Mouse (Mus musculus) ovary, adult 18-20 months (tissue): ENCODE results near the gene Ppard.

Experiments used
- DNase-seq: peaks from one replicate; pipeline ENCODE4 v3.0.0; 2022; ENCODE audit warnings: low spot score, mixed read lengths

Gene Ppard

DNA sequence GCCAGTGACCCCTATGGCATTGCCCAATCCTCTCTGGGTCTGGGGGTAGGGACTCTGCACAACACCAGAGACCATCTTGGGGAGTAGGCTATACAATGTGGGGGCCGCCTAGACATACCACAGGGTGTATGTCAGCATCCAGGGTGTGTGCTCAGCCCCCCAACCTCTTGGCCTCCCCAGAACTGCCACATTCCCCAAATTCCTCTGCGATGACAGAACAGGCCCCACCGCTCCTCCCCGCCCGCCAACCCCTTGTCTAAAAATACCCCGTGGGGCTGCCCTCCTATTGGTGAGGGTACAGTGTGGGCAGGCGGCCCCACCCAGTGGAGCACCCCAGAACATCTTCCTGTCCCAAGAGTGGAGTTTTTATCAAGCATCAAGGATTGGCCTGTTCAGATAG lies 108.1 kb downstream of the Ppard start:
- no peak for DNase-seq

DNA sequence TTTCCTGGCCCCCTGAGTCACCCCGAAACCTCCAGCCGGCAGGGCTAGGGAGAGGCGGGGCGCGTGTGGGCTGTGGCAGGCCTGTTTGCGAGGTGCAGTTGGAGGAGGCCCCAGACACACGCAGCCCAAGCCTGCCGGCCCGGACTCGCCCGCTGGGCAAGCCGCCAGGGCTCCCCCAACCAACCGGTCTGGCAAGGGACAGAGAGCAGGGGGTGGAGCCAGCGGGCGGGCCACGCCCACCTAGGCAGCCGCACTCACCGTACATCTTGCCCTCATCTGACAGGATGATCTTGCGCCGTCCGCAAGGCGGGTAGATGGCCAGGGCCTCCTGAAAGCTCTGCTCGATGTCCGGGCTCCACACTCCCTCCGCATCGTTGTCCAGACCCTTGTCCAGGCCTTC lies 108.6 kb downstream of the Ppard start:
- DNase-seq: peak; percentile 85

DNA sequence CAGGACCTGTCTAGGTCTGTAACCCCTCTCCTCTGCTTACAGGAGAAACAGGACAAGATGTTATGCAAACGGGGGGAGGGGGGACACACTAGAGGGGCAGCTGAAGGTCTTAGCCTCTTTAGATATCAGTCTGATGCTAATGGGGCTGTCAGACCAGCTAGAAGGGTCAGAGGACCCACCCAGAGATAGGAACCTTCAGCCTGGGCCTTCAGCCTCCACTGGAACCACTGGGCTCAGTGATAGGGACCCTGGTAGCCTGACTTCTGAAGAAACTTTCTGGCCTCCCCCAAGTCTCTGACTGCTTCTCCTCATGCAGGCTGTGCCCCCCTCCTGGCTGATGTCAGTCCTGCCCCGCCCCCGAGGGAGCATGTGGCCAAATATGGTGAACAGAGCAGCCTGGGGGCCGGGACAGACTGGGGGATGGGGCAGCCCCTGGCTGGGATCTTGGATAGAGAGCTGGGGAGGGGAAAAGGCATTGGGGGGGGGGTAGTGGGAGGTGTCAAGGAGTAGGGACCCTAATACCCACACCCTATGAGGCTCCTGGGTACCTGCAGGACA lies 111.6 kb downstream of the Ppard start:
- DNase-seq: no peak

DNA sequence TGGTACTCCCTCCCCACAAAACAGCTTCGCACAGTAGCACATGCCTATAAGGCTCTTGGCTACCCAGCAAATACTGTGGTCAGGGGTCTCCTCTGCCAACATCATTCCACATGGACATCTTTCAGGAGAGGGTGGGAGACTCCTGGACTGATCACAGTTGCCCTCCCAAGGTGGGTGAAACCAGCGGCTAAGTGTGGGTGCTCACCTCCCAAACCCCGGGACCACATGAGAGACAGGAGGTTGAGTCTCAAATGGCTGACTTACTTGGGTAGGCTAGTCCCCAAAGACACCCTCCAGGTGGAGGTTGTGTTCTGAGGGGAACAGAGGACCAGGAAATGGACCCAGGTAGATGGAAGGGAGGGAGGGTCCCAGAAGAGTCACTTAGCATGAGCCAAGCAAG lies 112.2 kb downstream of the Ppard start:
- no peak for DNase-seq

DNA sequence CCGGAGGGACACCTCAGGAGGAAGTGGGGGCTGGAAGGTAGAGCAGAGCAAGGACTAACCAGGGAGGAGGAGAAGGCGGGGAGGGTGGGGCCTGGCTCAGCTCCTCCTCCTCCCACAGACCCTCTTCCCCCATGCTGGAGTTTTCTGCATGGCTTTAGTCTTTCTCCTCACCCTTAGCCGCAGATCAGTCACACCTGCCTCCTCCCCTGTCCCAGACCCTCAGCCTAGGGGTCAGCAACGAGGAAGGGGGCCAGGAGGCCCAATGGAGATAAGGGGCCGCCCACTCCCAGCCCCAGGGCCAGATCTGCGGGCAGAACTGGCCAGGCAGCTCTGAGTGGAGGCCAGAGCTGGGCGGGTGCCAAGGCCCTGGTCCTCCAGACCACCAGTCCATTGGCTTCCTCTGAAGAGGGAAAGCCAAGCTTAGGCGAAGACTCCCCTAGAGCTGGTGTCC lies 112.8 kb downstream of the Ppard start:
- DNase-seq: no peak

DNA sequence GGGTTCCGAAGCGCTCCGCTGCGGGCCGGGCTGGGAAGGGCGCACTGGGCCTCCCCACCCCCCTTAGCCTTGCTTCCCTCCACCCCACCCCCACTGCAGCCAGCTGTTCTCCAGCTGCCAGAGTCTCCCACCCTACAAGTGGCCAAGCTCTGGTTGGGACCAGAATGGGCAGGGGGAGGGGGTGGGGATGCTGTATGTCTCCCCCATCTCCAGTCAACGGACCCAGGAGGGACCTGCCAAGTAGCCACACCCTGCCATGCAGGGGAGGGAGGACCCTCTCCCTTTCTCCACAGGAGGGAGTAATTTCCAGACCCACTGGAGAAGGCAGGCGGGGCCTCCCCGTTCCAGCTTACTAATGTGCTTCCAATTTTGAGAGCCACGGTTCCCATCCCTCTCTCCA lies 113.4 kb downstream of the Ppard start:
- no peak for DNase-seq

DNA sequence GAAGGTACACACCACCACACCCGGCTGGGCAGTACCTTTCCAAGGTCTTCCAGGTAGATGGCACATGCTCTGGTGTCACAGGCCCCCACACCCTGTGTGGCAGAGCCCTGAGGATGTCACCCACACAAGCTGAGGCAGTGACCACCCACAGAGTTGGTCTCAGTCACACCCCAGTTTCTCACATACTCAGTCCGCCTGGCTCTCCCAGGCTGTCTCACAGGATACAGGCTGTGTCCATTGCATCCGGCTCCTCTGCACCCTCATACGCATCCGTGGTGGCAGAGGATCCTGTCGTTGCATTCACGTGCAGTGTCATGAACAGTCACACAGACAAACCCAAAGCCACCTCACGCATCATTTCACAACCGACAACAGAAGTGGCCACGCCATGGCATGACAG lies 114.8 kb downstream of the Ppard start:
- no peak for DNase-seq

DNA sequence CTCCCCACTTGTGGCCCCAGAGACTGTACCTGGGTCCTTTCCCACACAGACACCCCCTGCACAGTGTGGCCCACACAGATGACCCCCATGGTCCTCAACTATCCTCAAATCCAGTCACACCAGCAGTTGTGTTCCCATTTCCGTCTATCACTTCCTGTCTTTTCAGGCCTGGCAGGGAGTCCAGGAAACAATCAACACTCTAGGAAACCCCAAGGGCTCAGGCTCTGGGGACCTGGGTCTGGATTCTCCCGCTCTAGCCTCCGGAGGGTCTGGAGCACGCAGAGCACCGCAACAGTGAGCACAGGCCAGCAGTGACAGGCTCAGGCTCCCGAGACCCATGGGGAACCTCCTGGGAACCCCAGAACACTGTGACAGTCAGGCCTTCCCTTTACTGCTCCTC lies 115.7 kb downstream of the Ppard start:
- no peak for DNase-seq

DNA sequence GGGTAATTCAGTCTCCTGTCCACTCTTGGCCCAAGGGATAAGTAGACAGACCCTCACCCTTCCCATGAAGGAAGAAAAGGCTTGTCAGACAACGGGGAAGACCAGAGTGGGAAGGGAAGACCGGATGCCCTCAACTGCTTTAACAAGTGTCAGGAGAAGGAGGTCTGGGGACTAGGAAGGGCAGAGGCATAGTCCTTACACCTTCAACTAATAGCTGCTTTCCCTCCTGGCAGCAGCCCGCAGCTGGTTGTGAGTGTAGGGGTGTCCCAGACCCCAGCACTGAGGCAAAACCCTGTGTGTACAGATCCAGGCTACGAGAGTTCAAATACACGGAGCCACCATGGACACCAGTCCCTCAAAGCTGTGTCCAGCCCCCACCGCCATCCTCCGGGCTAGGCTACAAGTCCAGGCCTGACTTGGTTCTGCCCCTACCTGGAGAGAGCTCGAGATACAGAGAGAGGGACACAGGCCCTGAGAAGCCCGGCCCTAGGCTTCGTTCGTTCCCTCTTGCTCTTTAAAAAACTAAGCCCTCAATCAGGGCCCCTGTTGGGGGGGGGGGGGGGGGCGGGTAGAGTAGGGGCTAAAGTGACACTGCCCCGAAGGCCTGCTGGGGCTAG lies 116.9 kb downstream of the Ppard start:
- no peak for DNase-seq

DNA sequence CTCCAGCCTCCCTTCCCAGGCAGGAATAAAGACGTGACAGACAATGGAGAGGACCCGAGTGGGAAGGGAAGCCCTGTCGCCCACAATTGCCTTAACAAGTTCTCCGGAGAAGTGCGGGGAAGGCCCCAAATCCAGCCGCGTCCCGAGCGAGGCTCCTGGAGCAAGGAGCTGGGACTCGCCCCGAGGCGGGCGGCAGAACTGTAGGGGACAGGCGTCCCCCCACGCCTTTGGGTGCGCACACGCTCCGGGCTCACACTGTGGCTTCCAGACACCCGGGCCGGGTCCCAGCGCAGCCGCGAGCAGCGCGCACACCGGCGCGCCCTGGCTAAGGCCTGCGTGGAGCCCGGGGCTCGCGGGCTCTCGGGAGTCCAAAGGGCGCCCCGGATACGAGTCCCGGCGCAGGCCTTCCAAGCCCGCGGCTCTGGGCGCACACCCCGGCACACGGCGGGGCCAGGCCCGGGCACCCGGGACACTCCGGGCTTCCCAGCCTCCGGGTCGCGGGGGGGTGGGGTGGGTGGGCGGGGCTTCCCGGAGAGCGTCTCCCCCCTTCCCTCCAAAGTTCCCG lies 117.5 kb downstream of the Ppard start:
- no peak for DNase-seq

DNA sequence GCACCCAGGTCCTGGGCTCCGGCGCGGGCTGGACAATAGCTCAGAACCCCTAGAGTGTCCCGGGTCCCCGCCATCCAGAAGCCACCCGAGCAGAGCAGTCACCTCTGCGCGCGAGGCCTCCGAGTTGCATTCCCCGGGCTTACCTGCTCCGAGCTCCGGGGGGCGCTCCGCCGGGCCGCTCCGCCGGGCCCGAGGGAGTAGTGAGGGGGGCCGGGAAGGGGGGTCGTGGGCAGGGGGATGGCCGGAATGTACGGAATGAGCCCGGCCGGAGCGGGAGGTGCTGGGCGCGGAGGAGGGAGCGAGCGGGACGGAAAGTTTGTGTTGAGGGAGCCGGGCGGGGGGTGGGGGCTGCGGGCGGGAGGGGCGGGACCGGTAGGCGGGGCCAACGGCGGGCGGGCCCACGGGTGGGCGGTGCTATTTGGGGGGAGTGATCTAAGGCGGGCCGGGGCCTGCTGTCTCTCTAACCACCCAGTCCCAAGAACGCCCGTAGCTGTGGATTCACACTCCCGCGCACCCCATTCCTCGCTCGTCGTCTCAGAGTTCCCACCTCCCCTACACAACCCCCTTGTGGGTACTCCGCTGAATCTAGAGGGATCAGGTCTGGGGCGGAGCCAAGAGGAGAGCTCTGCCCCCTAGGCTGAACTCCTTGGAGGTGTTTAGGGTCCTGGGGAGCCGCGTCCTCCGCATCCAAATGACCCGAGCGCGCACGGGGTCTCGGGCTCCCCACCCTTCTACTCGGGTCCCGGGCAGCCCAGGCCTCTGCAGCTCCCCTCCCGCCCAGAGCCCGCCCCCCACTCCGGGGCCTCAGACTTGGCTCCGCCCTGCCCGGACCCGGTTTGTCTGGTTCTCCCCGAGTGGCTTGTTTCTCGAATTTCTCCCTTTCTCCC lies 118.2 kb downstream of the Ppard start, which contains the start of gene Tead3:
Tead3 (minus strand) TSS at position 352 of the 887 bp plus-strand sequence.
- peak; percentile 70 for DNase-seq
